Mouse (Mus musculus): Measurements from ENCODE around the gene Fyn. TPM values are rescaled to one million over a fixed set of nuclear protein-coding genes. Genes with fewer than 3 reads are reported as not detected.

The Fyn gene
- polyA plus RNA-seq, 1 experiment from 2014 or later: 20.2 TPM

- 0 out of 2 replicates have a peak overlapping the region, but pooled peaks have one; percentile 71 for H3K27ac ChIP-seq (ENCODE audit: low read length)
- peaks cover 18% of the 10 kb centered on the region for H3K4me1 ChIP-seq (ENCODE audit: control insufficient read depth, insufficient read depth, low read length)
- 53% methylated on average over 3 of the region's 3 CpGs for WGBS
- no peak overlapping the region for H3K4me3 ChIP-seq (replicated peaks; ENCODE audit: low read length)
- H3K4me2 ChIP-seq (ENCODE audit: low read depth, low read length): no peak overlapping the region
- H3K27me3 ChIP-seq (ENCODE audit: control insufficient read depth, insufficient read depth, low read length): no peaks in the 10 kb centered on the region
- ATAC-seq (ENCODE audit: insufficient read depth, low FRiP score): no peak
- H3K9ac ChIP-seq (ENCODE audit: low read length): no peak overlapping the region
- H3K9me3 ChIP-seq (replicated peaks; ENCODE audit: control insufficient read depth, low read length): peaks cover 12% of the 10 kb centered on the region
- no peaks in the 10 kb centered on the region for H3K36me3 ChIP-seq (ENCODE audit: control insufficient read depth, insufficient read depth, low read length)
Measured at GRCm38 (mm10) chr10:39597792-39598183, 229.1 kb downstream of the Fyn start.

- H3K4me2 ChIP-seq (ENCODE audit: low read depth, low read length): no peak overlapping the region
- no peak overlapping the region for H3K9ac ChIP-seq (ENCODE audit: low read length)
- no peak overlapping the region for H3K4me3 ChIP-seq (replicated peaks; ENCODE audit: low read length)
- H3K4me1 ChIP-seq (ENCODE audit: control insufficient read depth, insufficient read depth, low read length): peaks cover 18% of the 10 kb centered on the region
- no peak overlapping the region for H3K27ac ChIP-seq (ENCODE audit: low read length)
- no peaks in the 10 kb centered on the region for H3K27me3 ChIP-seq (ENCODE audit: control insufficient read depth, insufficient read depth, low read length)
- ATAC-seq (ENCODE audit: insufficient read depth, low FRiP score): no peak
- H3K9me3 ChIP-seq (replicated peaks; ENCODE audit: control insufficient read depth, low read length): 0 out of 2 replicates have a peak, but pooled peaks cover 4% of the 10 kb centered on the region
- 74% methylated on average over 4 of the region's 4 CpGs for WGBS
- H3K36me3 ChIP-seq (ENCODE audit: control insufficient read depth, insufficient read depth, low read length): no peaks in the 10 kb centered on the region
Measured at GRCm38 (mm10) chr10:39599601-39600000, 230.9 kb downstream of the Fyn start.

- H3K9me3 ChIP-seq (replicated peaks; ENCODE audit: control insufficient read depth, low read length): 0 out of 2 replicates have a peak, but pooled peaks cover 4% of the 10 kb centered on the region
- no peaks in the 10 kb centered on the region for H3K27me3 ChIP-seq (ENCODE audit: control insufficient read depth, insufficient read depth, low read length)
- no peaks in the 10 kb centered on the region for H3K36me3 ChIP-seq (ENCODE audit: control insufficient read depth, insufficient read depth, low read length)
- peaks cover 18% of the 10 kb centered on the region for H3K4me1 ChIP-seq (ENCODE audit: control insufficient read depth, insufficient read depth, low read length)
- H3K4me2 ChIP-seq (ENCODE audit: low read depth, low read length): no peak overlapping the region
- H3K4me3 ChIP-seq (replicated peaks; ENCODE audit: low read length): no peak overlapping the region
- 68% methylated on average over 1 of the region's 1 CpGs for WGBS
- H3K27ac ChIP-seq (ENCODE audit: low read length): no peak overlapping the region
- H3K9ac ChIP-seq (ENCODE audit: low read length): no peak overlapping the region
- ATAC-seq (ENCODE audit: insufficient read depth, low FRiP score): no peak
Measured at GRCm38 (mm10) chr10:39600115-39600514, 231.5 kb downstream of the Fyn start.

GRCm38 (mm10) chr10:39601068-39601467, 232.4 kb downstream of the Fyn start:
- Histone ChIP-seq H3K27me3 (ENCODE audit: control insufficient read depth, insufficient read depth, low read length) (no peaks in the 10 kb centered on the region), H3K4me3 (replicated peaks; ENCODE audit: low read length) (no peak overlapping the region), H3K4me1 (ENCODE audit: control insufficient read depth, insufficient read depth, low read length) (peaks cover 12% of the 10 kb centered on the region), H3K4me2 (ENCODE audit: low read depth, low read length) (no peak overlapping the region), H3K36me3 (ENCODE audit: control insufficient read depth, insufficient read depth, low read length) (no peaks in the 10 kb centered on the region), H3K9me3 (replicated peaks; ENCODE audit: control insufficient read depth, low read length) (0 out of 2 replicates have a peak, but pooled peaks cover 4% of the 10 kb centered on the region), H3K9ac (ENCODE audit: low read length) (no peak overlapping the region), H3K27ac (ENCODE audit: low read length) (no peak overlapping the region)
- no peak for ATAC-seq (ENCODE audit: insufficient read depth, low FRiP score)
- 72% methylated on average over 5 of the region's 5 CpGs for WGBS

- H3K27ac ChIP-seq (ENCODE audit: low read length): no peak overlapping the region
- H3K27me3 ChIP-seq (ENCODE audit: control insufficient read depth, insufficient read depth, low read length): no peaks in the 10 kb centered on the region
- no peak overlapping the region for H3K9ac ChIP-seq (ENCODE audit: low read length)
- peaks cover 4% of the 10 kb centered on the region; the same call in 1 of the 2 replicates for H3K36me3 ChIP-seq (ENCODE audit: control insufficient read depth, insufficient read depth, low read length)
- no peak overlapping the region for H3K4me3 ChIP-seq (replicated peaks; ENCODE audit: low read length)
- 95% methylated on average over 1 of the region's 1 CpGs for WGBS
- ATAC-seq (ENCODE audit: insufficient read depth, low FRiP score): no peak
- peaks cover 6% of the 10 kb centered on the region for H3K4me1 ChIP-seq (ENCODE audit: control insufficient read depth, insufficient read depth, low read length)
- H3K9me3 ChIP-seq (replicated peaks; ENCODE audit: control insufficient read depth, low read length): peaks cover 9% of the 10 kb centered on the region; the same call in 1 of the 2 replicates
- H3K4me2 ChIP-seq (ENCODE audit: low read depth, low read length): no peak overlapping the region
Measured at GRCm38 (mm10) chr10:39606434-39606833, 237.8 kb downstream of the Fyn start.

- no peak overlapping the region for H3K4me3 ChIP-seq (replicated peaks; ENCODE audit: low read length)
- ATAC-seq (ENCODE audit: insufficient read depth, low FRiP score): peak; percentile 35; the same call in 1 of the 2 replicates
- H3K9me3 ChIP-seq (replicated peaks; ENCODE audit: control insufficient read depth, low read length): peaks cover 5% of the 10 kb centered on the region; the same call in 1 of the 2 replicates
- H3K27me3 ChIP-seq (ENCODE audit: control insufficient read depth, insufficient read depth, low read length): no peaks in the 10 kb centered on the region
- H3K27ac ChIP-seq (ENCODE audit: low read length): peak overlapping the region; percentile 85
- WGBS: 28% methylated on average over 3 of the region's 3 CpGs
- peaks cover 37% of the 10 kb centered on the region for H3K4me1 ChIP-seq (ENCODE audit: control insufficient read depth, insufficient read depth, low read length)
- H3K4me2 ChIP-seq (ENCODE audit: low read depth, low read length): peak overlapping the region; percentile 25; the same call in 1 of the 2 replicates
- H3K36me3 ChIP-seq (ENCODE audit: control insufficient read depth, insufficient read depth, low read length): peaks cover 4% of the 10 kb centered on the region; the same call in 1 of the 2 replicates
- H3K9ac ChIP-seq (ENCODE audit: low read length): 0 out of 2 replicates have a peak overlapping the region, but pooled peaks have one; percentile 35
Measured at GRCm38 (mm10) chr10:39611234-39611633, 242.6 kb downstream of the Fyn start.

GRCm38 (mm10) chr10:39612131-39612530, 243.5 kb downstream of the Fyn start:
- peaks cover 5% of the 10 kb centered on the region; the same call in 1 of the 2 replicates for H3K9me3 ChIP-seq (replicated peaks; ENCODE audit: control insufficient read depth, low read length)
- WGBS: 61% methylated on average over 2 of the region's 2 CpGs
- ATAC-seq (ENCODE audit: insufficient read depth, low FRiP score): no peak
- no peaks in the 10 kb centered on the region for H3K27me3 ChIP-seq (ENCODE audit: control insufficient read depth, insufficient read depth, low read length)
- peak overlapping the region; percentile 99 for H3K27ac ChIP-seq (ENCODE audit: low read length)
- peaks cover 42% of the 10 kb centered on the region for H3K4me1 ChIP-seq (ENCODE audit: control insufficient read depth, insufficient read depth, low read length)
- peaks cover 9% of the 10 kb centered on the region; the same call in 1 of the 2 replicates for H3K36me3 ChIP-seq (ENCODE audit: control insufficient read depth, insufficient read depth, low read length)
- H3K9ac ChIP-seq (ENCODE audit: low read length): peak overlapping the region; percentile 92
- peak overlapping the region; percentile 63 for H3K4me2 ChIP-seq (ENCODE audit: low read depth, low read length)
- peak overlapping the region; percentile 64 for H3K4me3 ChIP-seq (replicated peaks; ENCODE audit: low read length)

- Histone ChIP-seq H3K9ac (ENCODE audit: low read length) (peak within 1 kb of the TSS; percentile 92), H3K9me3 (replicated peaks; ENCODE audit: control insufficient read depth, low read length) (peaks cover 5% of the 10 kb centered on the region; the same call in 1 of the 2 replicates), H3K4me3 (replicated peaks; ENCODE audit: low read length) (peak within 1 kb of the TSS; percentile 64), H3K27ac (ENCODE audit: low read length) (peak within 1 kb of the TSS; percentile 99), H3K4me1 (ENCODE audit: control insufficient read depth, insufficient read depth, low read length) (peaks cover 42% of the 10 kb centered on the region), H3K4me2 (ENCODE audit: low read depth, low read length) (peak within 1 kb of the TSS; percentile 63), H3K27me3 (ENCODE audit: control insufficient read depth, insufficient read depth, low read length) (no peaks in the 10 kb centered on the region), H3K36me3 (ENCODE audit: control insufficient read depth, insufficient read depth, low read length) (peaks cover 9% of the 10 kb centered on the region; the same call in 1 of the 2 replicates)
- ATAC-seq (ENCODE audit: insufficient read depth, low FRiP score): no peak
- WGBS: 21% methylated on average over 4 of the region's 4 CpGs
Measured at GRCm38 (mm10) chr10:39612633-39612988, 244.0 kb downstream of the Fyn start, which contains the start of gene Traf3ip2. Gene Traf3ip2 (plus strand): TSS chr10:39612934.

- Histone ChIP-seq H3K9ac (ENCODE audit: low read length) (peak overlapping the region; percentile 92), H3K27me3 (ENCODE audit: control insufficient read depth, insufficient read depth, low read length) (no peaks in the 10 kb centered on the region), H3K9me3 (replicated peaks; ENCODE audit: control insufficient read depth, low read length) (peaks cover 5% of the 10 kb centered on the region; the same call in 1 of the 2 replicates), H3K27ac (ENCODE audit: low read length) (peak overlapping the region; percentile 99), H3K36me3 (ENCODE audit: control insufficient read depth, insufficient read depth, low read length) (peaks cover 9% of the 10 kb centered on the region; the same call in 1 of the 2 replicates), H3K4me3 (replicated peaks; ENCODE audit: low read length) (peak overlapping the region; percentile 64), H3K4me2 (ENCODE audit: low read depth, low read length) (peak overlapping the region; percentile 63), H3K4me1 (ENCODE audit: control insufficient read depth, insufficient read depth, low read length) (peaks cover 42% of the 10 kb centered on the region)
- peak; percentile 78 for ATAC-seq (ENCODE audit: insufficient read depth, low FRiP score)
- WGBS: 3% methylated on average over 26 of the region's 26 CpGs
Measured at GRCm38 (mm10) chr10:39612989-39613831, 244.6 kb downstream of the Fyn start.
